Mouse (Mus musculus): ENCODE results near the gene Odf3.

DNA sequence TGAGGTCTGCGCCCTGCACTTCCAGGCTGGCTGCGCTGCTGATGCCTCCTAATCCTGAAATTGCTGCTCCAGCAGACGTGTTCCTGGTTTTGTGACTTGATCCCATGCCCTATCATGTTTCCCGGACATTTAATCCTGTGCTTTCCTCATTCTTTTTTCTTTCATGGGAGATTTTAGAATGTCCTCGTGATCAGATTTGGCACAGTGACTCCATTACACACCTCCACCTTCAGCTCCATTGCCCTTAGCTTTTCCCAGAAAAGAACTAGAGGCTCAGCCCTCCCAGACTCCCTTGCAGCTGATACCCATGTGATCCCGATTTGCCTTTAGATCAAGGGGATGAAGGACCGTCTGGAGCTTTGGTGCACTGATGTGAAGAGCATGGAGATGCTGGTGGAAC lies 50.3 kb downstream of the Odf3 start:
- TF ChIP-seq CTCF (IDR thresholded peaks at IDR 0.05; ENCODE audit: extremely low read depth, insufficient read depth, insufficient read length, insufficient replicate concordance) (no peak), POLR2A (IDR thresholded peaks at IDR 0.05; ENCODE audit: low read depth, low read length) (no peak)
